Mouse (Mus musculus) neutrophil, adult 5-6 weeks (primary cell): Measurements from ENCODE around the gene Htr1a. TPM values are rescaled to one million over a fixed set of nuclear protein-coding genes. Genes with fewer than 3 reads are reported as not detected.

Source experiments
- ATAC-seq: fragments of 151-379, 151-347 bp; 2 replicates; pipeline ENCODE4 v1.8.0; 2017; ENCODE audit warnings: mild to moderate bottlenecking, moderate TSS enrichment; ENCODE audit not compliant: insufficient number of reproducible peaks, poor library complexity, low FRiP score, severe bottlenecking; ENCODE audit errors: extremely low read depth
- total RNA-seq: library from RNA; stranded (forward); fragments of 200-1000 nt; gene quantifications from 2 replicates; pipeline ENCODE4 v1.2.3, GENCODE M21; 2017

Gene Htr1a
- 0.12 TPM in 1 of 2 replicates, not detected in the other for total RNA-seq

DNA sequence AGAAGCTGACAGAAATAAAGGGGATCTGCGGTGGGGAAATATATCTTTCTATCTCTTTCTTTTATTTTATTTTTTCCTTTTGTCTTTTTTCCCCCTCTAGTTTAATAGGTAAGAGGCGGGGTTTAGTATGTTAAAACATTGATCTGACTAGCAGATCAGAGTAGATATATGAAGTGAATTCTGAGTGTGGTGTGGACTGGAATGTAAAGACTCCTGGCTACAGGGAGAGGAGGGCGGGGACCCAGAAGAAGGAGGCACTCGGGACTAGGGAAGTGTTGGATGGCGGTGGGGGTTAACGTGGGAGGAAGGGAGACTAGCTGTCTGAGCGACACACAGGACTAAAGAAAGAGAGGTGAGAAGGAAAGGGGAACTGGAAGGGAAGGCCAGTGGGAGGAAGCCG is at the start of gene Htr1a:
Gene Htr1a, plus strand, starts transcription at position 301 of the 400 bp plus-strand sequence.
- no peak for ATAC-seq

- ATAC-seq, result no peak
Measured at GRCm38 (mm10) chr13:105411535-105412326, 31.7 kb upstream of the Htr1a start.

DNA sequence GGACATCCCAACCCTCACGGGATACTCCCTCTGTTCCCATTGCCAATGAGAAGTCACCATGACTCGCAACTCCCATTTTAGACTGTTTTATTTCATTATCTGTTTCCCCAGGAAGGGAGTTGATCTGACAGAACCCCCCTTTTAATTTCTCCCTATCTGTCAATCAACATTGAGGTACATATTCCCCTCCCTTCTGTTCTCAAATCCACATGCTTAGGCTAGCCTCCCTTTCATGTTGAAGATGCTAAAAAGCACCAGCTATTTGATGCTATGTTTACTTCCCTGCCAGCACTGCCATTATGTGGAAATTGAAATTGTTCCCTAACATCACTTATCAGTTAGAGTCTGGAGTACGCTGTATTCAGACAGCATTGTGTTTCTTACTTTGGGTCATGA is 31.1 kb upstream of the Htr1a start:
- no peak for ATAC-seq

- no peak for ATAC-seq
Measured at GRCm38 (mm10) chr13:105433141-105433540, 10.3 kb upstream of the Htr1a start.

DNA sequence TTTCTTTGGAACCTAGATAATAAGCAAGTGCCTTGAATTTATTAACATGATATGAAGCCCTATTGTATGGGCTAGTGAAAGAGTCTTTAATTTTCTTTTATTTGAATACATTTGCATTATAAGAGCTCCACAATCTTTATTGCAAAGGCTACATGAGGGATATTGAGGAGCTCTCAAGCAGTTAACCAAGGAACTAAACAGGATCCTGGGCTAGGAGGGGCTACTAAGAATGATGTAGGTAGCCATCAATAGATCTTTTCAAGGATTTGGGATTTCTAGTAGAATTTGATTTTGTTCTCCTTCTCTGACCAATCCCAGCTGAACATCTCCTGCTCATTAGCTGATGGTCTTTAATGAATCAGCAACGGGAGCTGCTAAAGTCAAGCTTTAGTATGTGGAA is 9.8 kb upstream of the Htr1a start:
- no peak for ATAC-seq

DNA sequence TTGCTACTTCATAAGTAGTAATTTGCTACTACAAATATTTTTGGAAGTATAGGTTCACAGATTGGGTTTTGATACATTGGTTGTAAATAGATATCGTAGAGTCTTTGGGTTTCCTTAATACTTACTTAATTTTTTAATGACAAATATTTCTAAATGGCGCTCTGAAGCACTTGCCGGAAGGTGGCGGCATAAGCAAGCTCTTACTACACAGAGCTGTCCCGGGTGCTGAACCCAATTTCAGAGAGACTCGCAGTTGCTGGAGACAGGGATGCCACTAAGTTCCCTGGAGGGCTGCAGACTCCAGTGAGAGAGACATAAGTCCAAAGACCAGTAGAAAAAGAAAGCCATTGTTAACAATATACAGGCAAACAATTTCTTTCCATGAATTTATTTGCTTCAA is 863 bp upstream of the Htr1a start:
- no peak for ATAC-seq

DNA sequence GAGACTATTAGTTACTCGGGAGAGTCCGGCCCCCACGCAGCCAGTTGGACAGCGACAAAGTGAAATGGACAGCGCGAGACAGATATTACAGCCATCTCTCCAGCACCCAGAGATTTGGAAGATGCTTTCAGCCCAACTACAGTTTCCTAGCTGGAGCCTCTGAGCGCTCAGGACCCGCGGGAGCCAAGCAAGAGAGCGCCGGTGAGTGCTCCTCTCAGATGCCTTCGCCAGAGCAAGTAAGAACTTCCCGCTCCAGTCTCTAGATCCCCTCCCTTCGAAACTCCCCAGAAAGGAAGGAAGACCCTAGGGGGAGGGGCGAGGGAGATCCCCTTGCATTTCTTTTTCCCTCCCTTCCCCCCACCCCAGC is 415 bp downstream of the Htr1a start:
- ATAC-seq, result no peak

DNA sequence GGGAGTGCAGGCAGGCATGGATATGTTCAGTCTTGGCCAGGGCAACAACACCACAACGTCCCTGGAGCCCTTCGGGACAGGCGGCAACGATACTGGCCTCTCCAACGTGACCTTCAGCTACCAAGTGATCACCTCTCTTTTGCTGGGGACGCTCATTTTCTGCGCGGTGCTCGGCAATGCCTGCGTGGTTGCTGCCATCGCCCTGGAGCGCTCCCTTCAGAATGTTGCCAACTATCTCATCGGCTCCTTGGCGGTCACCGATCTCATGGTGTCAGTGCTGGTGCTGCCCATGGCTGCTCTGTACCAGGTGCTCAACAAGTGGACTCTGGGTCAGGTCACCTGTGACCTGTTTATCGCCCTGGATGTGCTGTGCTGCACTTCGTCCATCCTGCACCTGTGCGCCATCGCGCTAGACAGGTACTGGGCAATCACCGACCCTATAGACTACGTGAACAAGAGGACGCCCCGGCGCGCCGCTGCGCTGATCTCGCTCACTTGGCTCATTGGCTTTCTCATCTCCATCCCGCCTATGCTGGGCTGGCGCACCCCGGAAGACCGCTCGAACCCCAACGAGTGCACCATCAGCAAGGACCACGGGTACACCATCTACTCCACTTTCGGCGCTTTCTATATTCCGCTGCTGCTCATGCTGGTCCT is 927 bp downstream of the Htr1a start:
- no peak for ATAC-seq

DNA sequence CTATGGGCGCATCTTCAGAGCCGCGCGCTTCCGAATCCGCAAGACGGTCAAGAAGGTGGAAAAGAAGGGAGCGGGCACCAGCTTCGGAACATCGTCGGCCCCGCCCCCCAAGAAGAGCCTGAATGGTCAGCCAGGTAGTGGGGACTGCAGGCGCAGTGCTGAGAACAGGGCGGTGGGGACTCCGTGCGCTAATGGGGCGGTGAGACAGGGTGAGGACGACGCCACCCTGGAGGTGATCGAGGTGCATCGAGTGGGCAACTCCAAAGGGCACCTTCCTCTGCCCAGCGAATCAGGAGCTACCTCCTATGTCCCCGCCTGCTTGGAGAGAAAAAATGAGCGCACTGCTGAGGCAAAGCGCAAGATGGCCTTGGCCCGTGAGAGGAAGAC is 1.4 kb downstream of the Htr1a start:
- no peak for ATAC-seq

- no peak for ATAC-seq
Measured at GRCm38 (mm10) chr13:105446239-105446638, 2.8 kb downstream of the Htr1a start.

DNA sequence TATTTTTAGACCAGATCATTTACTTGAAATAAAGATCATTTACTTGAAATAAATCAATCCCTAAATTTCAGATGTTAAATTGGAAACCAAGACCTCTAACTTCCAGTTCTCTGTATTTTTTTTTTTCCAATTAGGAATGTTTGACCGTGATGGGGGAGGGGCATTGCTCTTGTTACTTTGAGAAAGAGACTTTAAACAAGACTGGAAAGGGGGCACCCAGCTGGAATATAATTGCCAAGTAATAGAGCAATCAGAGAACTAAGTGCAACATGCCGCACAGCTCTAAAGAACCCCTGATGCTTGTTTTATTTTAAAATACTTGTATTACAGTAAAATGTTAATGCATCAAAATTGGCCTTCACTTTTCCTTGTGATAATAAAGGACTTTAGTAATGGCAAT is 4.3 kb downstream of the Htr1a start:
- no peak for ATAC-seq

DNA sequence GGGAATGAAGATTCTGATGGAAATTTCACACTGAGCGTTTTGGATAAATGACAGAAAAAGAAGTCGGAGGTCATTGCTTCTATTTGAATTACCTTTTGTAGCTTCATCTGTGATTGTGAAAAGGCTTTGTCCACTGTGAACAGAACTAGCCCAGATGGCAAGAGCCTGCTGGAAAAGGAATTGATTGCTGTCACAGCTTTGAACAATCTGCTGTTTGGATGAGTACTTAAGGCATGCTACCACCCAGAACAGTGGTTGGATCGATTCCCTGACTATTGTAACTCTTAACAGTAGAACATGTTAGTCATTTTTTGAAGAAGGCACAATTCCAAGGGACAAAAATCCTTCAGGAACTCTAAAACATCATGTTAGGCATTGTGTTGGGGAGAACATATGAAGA is 8.1 kb downstream of the Htr1a start:
- no peak for ATAC-seq

Other genes with a start within 250 kb of the Htr1a start
- 1.2 TPM in 1 of 2 replicates, not detected in the other for gene Rnf180, start 148.8 kb upstream of the Htr1a start, total RNA-seq